Comparison of ENCODE assay signal across 19 mouse cellular contexts in genomic region chr2:93367962-93368361, GRCm38 (mm10). TPM values are rescaled to one million over a fixed set of nuclear protein-coding genes. Genes with fewer than 3 reads are reported as not detected.
DNase-seq lines count a peak whose midpoint lies in the region; ATAC-seq lines count a peak whose summit lies in the region.
"Had no signal": no experiment of that assay in that cellular context is flagged by ENCODE, and none has a peak within 500 bp of the region (broad histone marks: within the 10 kb centered on the region; RNA-seq: fewer than 3 reads in every experiment).

No protein-coding gene starts in this region.

- ATAC-seq in midbrain, embryonic 12.5 days (ENCODE audit: low FRiP score, low read depth) = peak; percentile 65
- ATAC-seq in midbrain, embryonic 16.5 days = no peak
- ATAC-seq in midbrain, embryonic 13.5 days = peak; percentile 77
- ATAC-seq in kidney, embryonic 16.5 days (ENCODE audit: low FRiP score, low TSS enrichment) = no peak

- H3K9ac ChIP-seq in midbrain, embryonic 12.5 days (replicated peaks) = no peak overlapping the region
- no peak overlapping the region for H3K9ac ChIP-seq in midbrain, embryonic 16.5 days (ENCODE audit: low read depth, low read length)
- H3K9ac ChIP-seq in midbrain, embryonic 13.5 days (replicated peaks) = no peak overlapping the region
- no peak overlapping the region for H3K9ac ChIP-seq in kidney, embryonic 16.5 days (replicated peaks; ENCODE audit: low read length)
- H3K9ac ChIP-seq: heart, embryonic 12.5 days; liver, embryonic 15.5 days had no signal

- peak; percentile 34 for DNase-seq in embryo, embryonic 11 days
- no peak for DNase-seq in embryo, embryonic 10 days (ENCODE audit: low spot score)
- DNase-seq in retina, postnatal 1 day = peak; percentile 56
- DNase-seq in layer of hippocampus, adult 11-12 months (ENCODE audit: low spot score) = no peak
- DNase-seq: adrenal gland, postnatal 25 days; cerebellum, postnatal 36 days; gastrocnemius, postnatal 14 days; heart, postnatal 4 days; kidney, adult 11 months; kidney, postnatal 36 days; lung, postnatal 36 days; right cerebral cortex, postnatal 25 days; thymus, postnatal 4 days had no signal

- H3K4me3 ChIP-seq in midbrain, embryonic 12.5 days = no peak overlapping the region
- no peak overlapping the region for H3K4me3 ChIP-seq in midbrain, embryonic 16.5 days (ENCODE audit: low read depth, low read length)
- no peak overlapping the region for H3K4me3 ChIP-seq in midbrain, embryonic 13.5 days (replicated peaks)
- H3K4me3 ChIP-seq in kidney, embryonic 16.5 days (ENCODE audit: low read length) = no peak overlapping the region
- H3K4me3 ChIP-seq: heart, embryonic 12.5 days; liver, embryonic 15.5 days had no signal

- peak overlapping the region; percentile 42 for H3K27ac ChIP-seq in midbrain, embryonic 12.5 days (replicated peaks)
- no peak overlapping the region for H3K27ac ChIP-seq in midbrain, embryonic 16.5 days (ENCODE audit: low read length)
- no peak overlapping the region for H3K27ac ChIP-seq in midbrain, embryonic 13.5 days
- no peak overlapping the region for H3K27ac ChIP-seq in kidney, embryonic 16.5 days (ENCODE audit: low read length)
- H3K27ac ChIP-seq: liver, embryonic 15.5 days had no signal

- H3K27me3 ChIP-seq in midbrain, embryonic 12.5 days = no peaks in the 10 kb centered on the region; the same call in 1 of the 2 replicates
- no peaks in the 10 kb centered on the region for H3K27me3 ChIP-seq in midbrain, embryonic 16.5 days (ENCODE audit: control insufficient read depth, insufficient read depth, low read depth, low read length)
- 0 out of 2 replicates have a peak, but pooled peaks cover 7% of the 10 kb centered on the region for H3K27me3 ChIP-seq in midbrain, embryonic 13.5 days
- H3K27me3 ChIP-seq in kidney, embryonic 16.5 days (ENCODE audit: insufficient read depth, low read length) = no peaks in the 10 kb centered on the region
- H3K27me3 ChIP-seq: heart, embryonic 12.5 days had no signal

- no peaks in the 10 kb centered on the region for H3K36me3 ChIP-seq in midbrain, embryonic 12.5 days
- no peaks in the 10 kb centered on the region for H3K36me3 ChIP-seq in midbrain, embryonic 16.5 days (ENCODE audit: control insufficient read depth, insufficient read depth, low read length)
- H3K36me3 ChIP-seq in midbrain, embryonic 13.5 days = no peaks in the 10 kb centered on the region
- H3K36me3 ChIP-seq in kidney, embryonic 16.5 days (ENCODE audit: insufficient read depth, low read length) = no peaks in the 10 kb centered on the region
- H3K36me3 ChIP-seq: heart, embryonic 12.5 days; liver, embryonic 15.5 days had no signal

- no peaks in the 10 kb centered on the region for H3K9me3 ChIP-seq in midbrain, embryonic 12.5 days
- H3K9me3 ChIP-seq in midbrain, embryonic 16.5 days (replicated peaks; ENCODE audit: control insufficient read depth, low read length, poor library complexity, severe bottlenecking) = no peaks in the 10 kb centered on the region; the same call in 1 of the 2 replicates
- no peaks in the 10 kb centered on the region for H3K9me3 ChIP-seq in midbrain, embryonic 13.5 days
- H3K9me3 ChIP-seq in kidney, embryonic 16.5 days (ENCODE audit: low read length) = no peaks in the 10 kb centered on the region; the same call in 1 of the 2 replicates
- H3K9me3 ChIP-seq: heart, embryonic 12.5 days; liver, embryonic 15.5 days had no signal

- H3K4me2 ChIP-seq in midbrain, embryonic 12.5 days (replicated peaks) = no peak overlapping the region
- no peak overlapping the region for H3K4me2 ChIP-seq in midbrain, embryonic 16.5 days (ENCODE audit: low read length)
- H3K4me2 ChIP-seq in midbrain, embryonic 13.5 days (replicated peaks) = no peak overlapping the region
- H3K4me2 ChIP-seq in kidney, embryonic 16.5 days (replicated peaks; ENCODE audit: low read depth, low read length) = no peak overlapping the region
- H3K4me2 ChIP-seq: heart, embryonic 12.5 days; liver, embryonic 15.5 days had no signal

- 49% methylated on average over 6 of the region's 6 CpGs for WGBS in midbrain, embryonic 12.5 days
- 15% methylated on average over 6 of the region's 6 CpGs for WGBS in midbrain, embryonic 16.5 days
- 35% methylated on average over 6 of the region's 6 CpGs for WGBS in midbrain, embryonic 13.5 days
- WGBS in kidney, embryonic 16.5 days = 68% methylated on average over 6 of the region's 6 CpGs

- peaks cover 16% of the 10 kb centered on the region for H3K4me1 ChIP-seq in midbrain, embryonic 12.5 days
- peaks cover 3% of the 10 kb centered on the region; the same call in 1 of the 2 replicates for H3K4me1 ChIP-seq in midbrain, embryonic 16.5 days (ENCODE audit: control insufficient read depth, insufficient read depth, low read length)
- H3K4me1 ChIP-seq in midbrain, embryonic 13.5 days (replicated peaks) = peaks cover 20% of the 10 kb centered on the region
- H3K4me1 ChIP-seq in kidney, embryonic 16.5 days (ENCODE audit: insufficient read depth, low read length) = peaks cover 9% of the 10 kb centered on the region; the same call in 1 of the 2 replicates
- H3K4me1 ChIP-seq: liver, embryonic 15.5 days had no signal

RNA-seq across cellular contexts. Expression of gene Tspan18, which starts 33.7 kb away (rescaled TPM):
- 24.6 and 34.1 TPM in 2 replicates for polyA plus RNA-seq in midbrain, embryonic 12.5 days (2016; fragmentation: Nextera tagmentation; extraction: Ambion mirVana)
- polyA plus RNA-seq in midbrain, embryonic 16.5 days (2015; fragmentation: Nextera tagmentation; extraction: Ambion mirVana) = 20.1 and 21.2 TPM in 2 replicates
- 24.9 and 31.2 TPM in 2 replicates for polyA plus RNA-seq in midbrain, embryonic 13.5 days (2015; fragmentation: Nextera tagmentation; extraction: Ambion mirVana)
- 35.0 and 47.0 TPM in 2 replicates for polyA plus RNA-seq in kidney, embryonic 16.5 days (2015; fragmentation: Nextera tagmentation; extraction: Ambion mirVana)

Comparison
In these comparisons a context has a peak if more than half of its experiments do, and no peak if none do; other contexts are left out.
1. DNase-seq: peak in embryo, embryonic 11 days (single experiment) and retina, postnatal 1 day (single experiment); none in embryo, embryonic 10 days (single experiment) and layer of hippocampus, adult 11-12 months (single experiment).
2. ATAC-seq: peak in midbrain, embryonic 12.5 days (single experiment) and midbrain, embryonic 13.5 days (single experiment); none in midbrain, embryonic 16.5 days (single experiment) and kidney, embryonic 16.5 days (single experiment).